Mouse (Mus musculus): ENCODE measurements around the gene Prdm1. TPM values are rescaled to one million over a fixed set of nuclear protein-coding genes. Genes with fewer than 3 reads are reported as not detected.

The Prdm1 gene
- polyA plus RNA-seq, 1 experiment from 2014 or later: 7.1 TPM

DNA sequence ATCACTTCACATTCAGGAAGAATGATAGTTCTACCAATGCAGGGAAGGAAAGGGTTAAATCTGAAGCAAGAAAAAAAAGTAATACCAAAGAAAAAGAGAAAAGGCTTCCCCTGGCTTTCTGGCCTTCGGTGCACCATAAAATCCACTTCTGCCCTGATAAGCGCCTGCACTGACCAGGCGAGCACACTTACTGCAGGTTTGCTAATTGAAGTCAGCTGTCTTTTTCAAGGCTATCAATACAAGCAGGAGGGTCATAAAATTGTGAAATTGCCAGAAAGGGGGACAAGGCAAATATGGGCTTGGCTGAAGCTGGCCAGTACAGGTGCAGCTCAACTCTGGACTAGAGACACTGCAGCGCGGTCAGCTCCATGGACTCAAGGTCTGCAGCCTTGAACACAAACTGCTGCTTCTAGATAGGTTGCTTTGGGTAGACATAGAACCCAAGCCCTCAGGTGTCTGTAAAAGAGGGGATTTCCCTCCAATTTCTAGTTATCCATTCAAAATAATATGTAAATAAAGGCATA lies 37.3 kb downstream of the Prdm1 start:
- 46% methylated on average over 5 of the region's 5 CpGs for WGBS
- H3K4me3 ChIP-seq: no peak overlapping the region
- H3K36me3 ChIP-seq: no peaks in the 10 kb centered on the region
- no peaks in the 10 kb centered on the region for H3K27me3 ChIP-seq
- H3K9ac ChIP-seq: no peak overlapping the region
- H3K4me2 ChIP-seq: no peak overlapping the region
- ATAC-seq (ENCODE audit: insufficient number of reproducible peaks, low FRiP score, low TSS enrichment, low read depth): no peak
- H3K4me1 ChIP-seq: no peaks in the 10 kb centered on the region
- H3K27ac ChIP-seq: no peak overlapping the region
- H3K9me3 ChIP-seq: no peaks in the 10 kb centered on the region

DNA sequence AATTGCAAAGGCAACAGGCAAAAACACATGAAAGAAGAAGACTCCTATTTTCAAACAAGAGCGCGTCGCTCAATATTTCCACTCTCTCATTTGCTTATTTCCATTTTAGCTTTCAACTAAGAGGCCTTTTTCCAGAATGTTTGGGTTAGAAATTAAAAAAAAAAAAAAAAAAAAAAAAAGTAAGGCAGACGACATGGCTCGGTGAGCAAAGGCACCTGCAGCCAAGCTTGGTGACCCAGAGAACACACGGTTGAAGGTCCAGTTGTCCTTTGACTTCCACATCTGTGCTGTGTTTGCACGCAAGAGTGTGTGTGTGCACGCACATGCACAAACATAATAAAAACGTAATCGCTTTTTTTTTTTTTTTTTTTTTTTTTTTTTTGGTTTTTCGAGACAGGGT lies 41.2 kb downstream of the Prdm1 start:
- ATAC-seq (ENCODE audit: insufficient number of reproducible peaks, low FRiP score, low TSS enrichment, low read depth): no peak

DNA sequence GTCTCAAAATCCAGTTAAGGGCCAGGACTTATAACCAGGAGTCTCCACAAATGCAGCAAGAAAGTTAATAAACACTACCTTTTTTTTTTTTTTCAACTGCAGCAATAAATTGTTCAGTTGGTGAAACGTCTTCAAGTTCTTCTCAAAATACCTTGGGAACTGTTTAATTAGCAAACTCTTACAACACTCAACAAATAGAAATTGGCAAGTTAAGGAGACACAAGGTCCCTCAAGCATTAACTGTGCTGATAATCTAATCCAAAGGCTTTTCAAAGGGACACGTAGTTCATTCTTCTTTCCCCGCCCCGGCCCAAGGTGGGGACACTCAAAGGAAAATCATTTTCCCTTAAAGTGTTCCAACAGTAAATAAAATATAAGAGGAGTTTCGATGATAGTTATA lies 44.2 kb downstream of the Prdm1 start:
- peaks cover 5% of the 10 kb centered on the region for H3K4me1 ChIP-seq
- no peak overlapping the region for H3K9ac ChIP-seq
- no peak overlapping the region for H3K27ac ChIP-seq
- no peaks in the 10 kb centered on the region for H3K36me3 ChIP-seq
- no peak overlapping the region for H3K4me2 ChIP-seq
- no peak overlapping the region for H3K4me3 ChIP-seq
- ATAC-seq (ENCODE audit: insufficient number of reproducible peaks, low FRiP score, low TSS enrichment, low read depth): no peak
- 77% methylated on average over 5 of the region's 5 CpGs for WGBS
- no peaks in the 10 kb centered on the region for H3K27me3 ChIP-seq
- no peaks in the 10 kb centered on the region for H3K9me3 ChIP-seq

More for the DNA sequence above, 41.2 kb downstream of the Prdm1 start:
- Histone ChIP-seq H3K36me3 (no peaks in the 10 kb centered on the region), H3K9me3 (no peaks in the 10 kb centered on the region), H3K27me3 (no peaks in the 10 kb centered on the region), H3K4me1 (no peaks in the 10 kb centered on the region; the same call in 1 of the 2 replicates), H3K4me2 (no peak overlapping the region), H3K27ac (no peak overlapping the region), H3K9ac (no peak overlapping the region), H3K4me3 (no peak overlapping the region)
- 90% methylated on average over 10 of the region's 11 CpGs for WGBS

DNA sequence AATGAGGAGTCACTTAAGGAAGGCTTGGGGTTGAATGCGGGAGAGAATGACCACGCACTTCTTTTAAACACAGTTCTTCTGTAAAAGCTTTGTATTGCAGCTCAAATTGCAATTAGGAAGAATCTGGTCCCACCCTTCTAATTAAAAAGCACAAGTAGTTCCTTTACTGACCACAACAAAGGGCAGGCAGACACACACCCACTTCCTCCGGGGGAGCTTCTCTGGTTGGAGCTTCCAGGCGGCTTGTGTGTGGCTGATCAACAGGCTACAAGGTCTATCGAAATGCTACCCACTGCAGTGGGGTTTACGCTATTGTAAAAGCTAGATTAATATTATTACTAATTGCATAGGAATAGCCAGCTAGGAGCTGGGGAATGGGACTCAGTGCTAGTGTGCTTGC lies 45.2 kb downstream of the Prdm1 start:
- Histone ChIP-seq H3K27me3 (0 out of 2 replicates have a peak, but pooled peaks cover 4% of the 10 kb centered on the region), H3K36me3 (no peaks in the 10 kb centered on the region), H3K4me3 (no peak overlapping the region), H3K9ac (no peak overlapping the region), H3K4me1 (peaks cover 6% of the 10 kb centered on the region), H3K4me2 (no peak overlapping the region), H3K27ac (no peak overlapping the region), H3K9me3 (no peaks in the 10 kb centered on the region)
- no peak for ATAC-seq (ENCODE audit: insufficient number of reproducible peaks, low FRiP score, low TSS enrichment, low read depth)
- WGBS: 54% methylated on average over 6 of the region's 6 CpGs

DNA sequence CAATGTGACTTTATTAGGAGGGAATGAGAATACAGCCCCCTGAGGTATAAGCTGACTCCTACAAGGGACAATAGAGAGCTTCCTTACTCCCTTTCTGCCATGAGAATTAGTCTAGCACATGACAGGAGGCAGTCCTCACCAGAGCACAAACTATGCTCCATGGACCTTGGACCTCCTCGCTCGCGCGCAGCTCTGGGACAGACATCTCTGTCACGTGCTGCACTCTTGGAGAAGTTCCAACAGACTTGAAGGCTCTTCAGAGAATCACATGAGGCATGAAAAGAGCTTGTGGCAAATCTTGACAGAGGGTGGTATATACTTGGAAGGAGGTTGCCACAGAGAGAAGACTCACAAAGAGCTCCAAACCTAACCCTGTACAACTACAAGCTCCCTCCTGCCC lies 46.9 kb downstream of the Prdm1 start:
- ATAC-seq (ENCODE audit: insufficient number of reproducible peaks, low FRiP score, low TSS enrichment, low read depth): no peak
- Histone ChIP-seq H3K27me3 (0 out of 2 replicates have a peak, but pooled peaks cover 6% of the 10 kb centered on the region), H3K4me1 (peaks cover 6% of the 10 kb centered on the region), H3K36me3 (no peaks in the 10 kb centered on the region), H3K27ac (no peak overlapping the region), H3K9me3 (no peaks in the 10 kb centered on the region), H3K9ac (no peak overlapping the region), H3K4me3 (no peak overlapping the region), H3K4me2 (no peak overlapping the region)
- 86% methylated on average over 5 of the region's 5 CpGs for WGBS

DNA sequence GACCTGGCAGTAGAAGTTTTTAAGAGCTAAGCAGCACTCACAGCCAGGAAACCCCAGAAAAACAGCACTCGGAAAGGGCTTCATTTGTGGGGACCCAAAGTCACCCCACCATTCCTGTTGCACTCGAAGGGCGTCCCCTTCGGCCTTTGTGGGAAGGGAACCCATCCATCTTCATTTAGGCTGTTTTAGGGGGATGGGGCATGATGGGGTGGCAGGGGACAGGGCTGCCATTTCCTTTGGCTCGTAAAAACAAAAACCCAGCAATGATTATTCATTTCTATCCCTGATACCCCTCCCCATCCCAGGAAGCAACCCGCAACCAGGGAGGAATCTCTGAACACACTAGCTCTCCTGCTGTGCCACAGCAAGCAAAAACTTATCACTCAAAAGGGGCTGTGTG lies 49.0 kb downstream of the Prdm1 start:
- no peak overlapping the region for H3K4me3 ChIP-seq

DNA sequence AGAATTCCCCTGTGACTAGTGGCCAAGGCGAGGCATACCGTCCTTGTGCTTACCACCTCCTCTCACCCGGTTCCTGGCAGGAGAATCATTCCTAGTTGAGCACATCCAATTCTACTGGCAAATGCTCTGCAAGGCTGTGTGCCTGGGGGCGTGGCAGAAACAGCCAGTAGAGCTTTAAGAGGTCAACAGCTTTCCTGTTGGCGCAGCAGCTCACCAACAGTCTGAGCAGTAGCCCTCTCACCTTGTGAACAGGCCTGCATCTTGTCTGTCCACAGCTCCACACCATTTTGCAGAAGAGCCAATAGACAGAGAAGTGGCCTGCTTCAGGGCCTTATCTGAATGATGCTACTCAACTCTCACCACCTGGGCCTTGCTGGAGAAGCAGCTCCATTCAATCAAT lies 50.2 kb downstream of the Prdm1 start:
- 50% methylated on average over 5 of the region's 5 CpGs for WGBS
- ATAC-seq (ENCODE audit: insufficient number of reproducible peaks, low FRiP score, low TSS enrichment, low read depth): no peak
- no peak overlapping the region for H3K9ac ChIP-seq
- H3K27me3 ChIP-seq: 0 out of 2 replicates have a peak, but pooled peaks cover 6% of the 10 kb centered on the region
- no peak overlapping the region for H3K4me3 ChIP-seq
- no peaks in the 10 kb centered on the region for H3K36me3 ChIP-seq
- peaks cover 6% of the 10 kb centered on the region for H3K4me1 ChIP-seq
- H3K4me2 ChIP-seq: no peak overlapping the region
- no peak overlapping the region for H3K27ac ChIP-seq
- H3K9me3 ChIP-seq: no peaks in the 10 kb centered on the region

More for the DNA sequence above, 49.0 kb downstream of the Prdm1 start:
- no peak overlapping the region for H3K27ac ChIP-seq
- no peak for ATAC-seq (ENCODE audit: insufficient number of reproducible peaks, low FRiP score, low TSS enrichment, low read depth)
- 31% methylated on average over 6 of the region's 6 CpGs for WGBS
- no peak overlapping the region for H3K9ac ChIP-seq
- H3K9me3 ChIP-seq: no peaks in the 10 kb centered on the region
- H3K36me3 ChIP-seq: no peaks in the 10 kb centered on the region
- H3K4me1 ChIP-seq: peaks cover 6% of the 10 kb centered on the region
- H3K27me3 ChIP-seq: 0 out of 2 replicates have a peak, but pooled peaks cover 6% of the 10 kb centered on the region
- H3K4me2 ChIP-seq: no peak overlapping the region

DNA sequence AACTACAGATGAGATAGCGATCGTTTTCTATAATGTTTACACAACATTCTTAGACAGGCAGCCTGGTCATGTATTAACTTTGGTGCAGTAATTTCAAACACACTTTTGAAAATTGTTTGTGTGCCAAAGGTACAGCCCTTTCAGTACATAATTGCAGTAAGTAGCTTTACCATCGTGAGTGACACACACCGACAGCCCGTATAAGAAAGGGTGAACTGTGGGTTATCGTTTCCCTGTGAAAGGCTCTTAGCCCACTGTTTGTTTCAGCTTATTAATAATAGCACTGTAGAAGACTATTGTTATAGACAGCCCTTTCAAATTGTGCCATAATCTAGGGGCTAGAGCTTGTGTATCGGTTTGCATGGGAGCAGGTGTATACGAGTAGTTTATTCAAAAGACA lies 51.1 kb downstream of the Prdm1 start:
- Histone ChIP-seq H3K27me3 (0 out of 2 replicates have a peak, but pooled peaks cover 6% of the 10 kb centered on the region), H3K4me3 (no peak overlapping the region), H3K4me2 (no peak overlapping the region), H3K9me3 (no peaks in the 10 kb centered on the region), H3K9ac (no peak overlapping the region), H3K4me1 (peaks cover 6% of the 10 kb centered on the region), H3K36me3 (no peaks in the 10 kb centered on the region), H3K27ac (no peak overlapping the region)
- ATAC-seq (ENCODE audit: insufficient number of reproducible peaks, low FRiP score, low TSS enrichment, low read depth): no peak
- WGBS: 76% methylated on average over 8 of the region's 8 CpGs

DNA sequence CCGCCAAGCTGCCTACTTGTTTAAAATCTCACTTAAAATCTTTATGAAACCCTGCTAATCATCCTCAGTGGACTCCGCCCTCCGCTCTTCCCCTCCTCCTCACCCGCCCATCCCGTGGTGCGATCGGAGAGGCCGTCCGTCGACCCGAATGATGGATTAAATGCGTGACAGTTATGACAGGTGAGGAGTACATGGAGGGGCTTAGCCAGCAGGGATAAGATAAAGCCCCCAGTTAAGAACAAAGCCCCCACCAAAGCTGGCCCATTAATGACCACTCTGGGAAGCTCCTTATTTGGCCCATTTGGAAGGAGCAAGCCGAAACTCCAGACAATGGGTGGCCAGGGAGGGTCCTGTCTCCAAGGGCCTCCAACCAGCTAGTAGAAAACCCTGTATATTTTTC lies 51.8 kb downstream of the Prdm1 start:
- H3K27ac ChIP-seq: no peak overlapping the region
- no peak overlapping the region for H3K4me3 ChIP-seq
- no peak overlapping the region for H3K4me2 ChIP-seq
- H3K27me3 ChIP-seq: 0 out of 2 replicates have a peak, but pooled peaks cover 6% of the 10 kb centered on the region
- no peak overlapping the region for H3K9ac ChIP-seq
- no peak for ATAC-seq (ENCODE audit: insufficient number of reproducible peaks, low FRiP score, low TSS enrichment, low read depth)
- H3K36me3 ChIP-seq: no peaks in the 10 kb centered on the region
- 70% methylated on average over 13 of the region's 13 CpGs for WGBS
- H3K4me1 ChIP-seq: peaks cover 6% of the 10 kb centered on the region
- no peaks in the 10 kb centered on the region for H3K9me3 ChIP-seq

DNA sequence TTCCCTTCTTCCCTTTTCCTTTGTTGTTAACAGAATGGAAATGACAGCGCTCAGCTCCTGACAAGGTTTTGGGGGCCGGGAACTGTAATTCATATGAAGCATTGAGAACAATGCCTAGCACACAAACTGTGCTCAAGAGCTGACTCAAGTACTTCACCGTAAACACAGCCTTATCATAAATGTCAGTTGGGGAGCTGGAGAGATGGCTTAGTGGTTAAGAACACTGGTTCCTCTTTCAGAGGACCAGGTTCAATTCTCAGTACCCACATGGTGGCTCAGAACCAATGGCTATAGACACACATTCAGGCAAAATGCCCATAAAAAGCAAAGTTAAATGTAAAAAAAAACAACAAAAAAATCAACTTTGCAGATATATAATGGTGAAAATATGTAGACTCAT lies 52.9 kb downstream of the Prdm1 start:
- no peak overlapping the region for H3K4me2 ChIP-seq
- H3K9ac ChIP-seq: no peak overlapping the region
- H3K36me3 ChIP-seq: no peaks in the 10 kb centered on the region
- H3K4me1 ChIP-seq: peaks cover 6% of the 10 kb centered on the region
- H3K27ac ChIP-seq: no peak overlapping the region
- 91% methylated on average over 3 of the region's 3 CpGs for WGBS
- H3K27me3 ChIP-seq: 0 out of 2 replicates have a peak, but pooled peaks cover 6% of the 10 kb centered on the region
- ATAC-seq (ENCODE audit: insufficient number of reproducible peaks, low FRiP score, low TSS enrichment, low read depth): no peak
- no peak overlapping the region for H3K4me3 ChIP-seq
- H3K9me3 ChIP-seq: no peaks in the 10 kb centered on the region

DNA sequence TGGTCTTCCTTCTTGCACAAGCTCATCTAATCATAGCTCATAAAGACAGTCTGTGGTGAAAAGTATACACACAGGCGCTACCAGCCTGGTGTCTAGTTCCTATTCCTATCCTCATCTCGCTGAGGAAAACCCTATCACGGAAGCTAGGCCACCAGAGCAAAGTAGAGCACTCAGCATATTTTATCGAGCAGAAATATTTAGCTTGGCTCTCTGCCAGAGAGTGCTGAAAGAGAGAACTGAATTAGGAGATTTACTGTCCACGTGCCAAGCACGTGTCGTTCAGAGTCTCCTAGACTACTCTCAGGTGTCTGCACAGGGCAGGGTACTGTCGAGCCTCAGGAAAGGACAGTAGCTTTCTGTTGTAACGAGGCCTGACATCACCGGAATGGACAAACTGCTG lies 54.0 kb downstream of the Prdm1 start:
- Histone ChIP-seq H3K9ac (no peak overlapping the region), H3K36me3 (no peaks in the 10 kb centered on the region), H3K9me3 (no peaks in the 10 kb centered on the region), H3K27me3 (0 out of 2 replicates have a peak, but pooled peaks cover 6% of the 10 kb centered on the region), H3K4me3 (no peak overlapping the region), H3K27ac (no peak overlapping the region), H3K4me2 (no peak overlapping the region), H3K4me1 (peaks cover 3% of the 10 kb centered on the region)
- WGBS: 19% methylated on average over 10 of the region's 10 CpGs
- ATAC-seq (ENCODE audit: insufficient number of reproducible peaks, low FRiP score, low TSS enrichment, low read depth): 0 out of 2 replicates have a peak, but pooled peaks have one; percentile 35

DNA sequence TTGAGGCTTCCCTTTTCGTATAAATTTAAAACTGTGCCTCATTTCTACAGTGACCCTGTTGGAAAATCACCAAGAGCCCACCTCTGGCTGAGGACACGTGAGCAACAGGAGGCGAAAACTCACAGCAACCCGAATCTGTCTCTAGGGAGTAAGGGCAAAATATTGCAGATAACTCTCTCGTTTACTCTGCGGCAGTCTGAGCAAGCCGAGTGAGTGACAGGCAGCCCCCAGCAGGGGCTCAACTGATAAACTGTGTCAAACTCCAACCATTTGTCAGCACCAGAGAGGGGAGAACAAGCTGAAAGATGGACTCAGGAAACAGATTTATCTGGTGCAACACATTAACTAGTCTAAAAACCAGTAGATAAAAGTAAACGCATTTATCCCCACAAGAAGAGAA lies 62.7 kb downstream of the Prdm1 start:
- 26% methylated on average over 8 of the region's 8 CpGs for WGBS
- no peak for ATAC-seq (ENCODE audit: insufficient number of reproducible peaks, low FRiP score, low TSS enrichment, low read depth)
- H3K4me2 ChIP-seq: no peak overlapping the region

DNA sequence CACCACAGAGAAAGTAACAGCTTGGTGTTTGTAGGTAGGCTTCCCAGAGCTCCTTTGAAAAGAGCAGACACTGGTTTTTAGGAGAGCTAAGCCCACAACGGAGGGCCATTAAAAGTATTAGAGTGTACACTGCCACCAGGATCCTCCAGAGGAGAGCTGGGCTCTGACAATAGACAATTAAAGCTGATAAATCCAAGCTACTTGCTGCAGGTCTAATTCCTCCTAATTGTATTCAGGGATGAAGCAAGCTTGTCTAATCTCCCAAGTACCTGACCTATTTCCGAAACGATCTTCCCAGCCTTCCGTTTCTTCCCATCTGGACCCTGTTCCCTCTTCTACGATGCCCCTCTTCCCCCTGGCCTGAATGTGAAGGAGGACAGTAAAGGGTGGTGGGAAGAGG lies 63.7 kb downstream of the Prdm1 start:
- H3K4me1 ChIP-seq: 0 out of 2 replicates have a peak, but pooled peaks cover 2% of the 10 kb centered on the region
- H3K4me2 ChIP-seq: no peak overlapping the region
- ATAC-seq (ENCODE audit: insufficient number of reproducible peaks, low FRiP score, low TSS enrichment, low read depth): no peak
- H3K9me3 ChIP-seq: no peaks in the 10 kb centered on the region
- H3K27ac ChIP-seq: no peak overlapping the region
- H3K27me3 ChIP-seq: peaks cover 29% of the 10 kb centered on the region
- 81% methylated on average over 5 of the region's 5 CpGs for WGBS
- H3K9ac ChIP-seq: no peak overlapping the region
- H3K4me3 ChIP-seq: no peak overlapping the region
- no peaks in the 10 kb centered on the region for H3K36me3 ChIP-seq

More for the DNA sequence above, 62.7 kb downstream of the Prdm1 start:
- Histone ChIP-seq H3K9me3 (no peaks in the 10 kb centered on the region), H3K27ac (no peak overlapping the region), H3K27me3 (peaks cover 26% of the 10 kb centered on the region), H3K36me3 (no peaks in the 10 kb centered on the region), H3K4me3 (no peak overlapping the region), H3K4me1 (no peaks in the 10 kb centered on the region), H3K9ac (no peak overlapping the region)
